ENCODE assay signal across 7 mouse cellular contexts in genomic region chr1:153065473-153066386, GRCm38 (mm10).
DNase-seq lines count a peak whose midpoint lies in the region; TF ChIP-seq lines count a peak whose summit lies in the region.

No protein-coding gene starts in this region.

- intact Hi-C loops in heart, postnatal 36 days (cut with DNase I): no loop called here

- no peaks in the 10 kb centered on the region for H3K4me1 ChIP-seq in spleen, adult 2 months (ENCODE audit: control insufficient read depth, insufficient read depth, insufficient read length)

- no peaks in the 10 kb centered on the region for H3K27me3 ChIP-seq in spleen, adult 2 months (ENCODE audit: control insufficient read depth, insufficient read depth, low read length)

- TF ChIP-seq CTCF in spleen, adult 2 months (IDR thresholded peaks at IDR 0.05; ENCODE audit: extremely low read depth, insufficient read depth, insufficient read length, insufficient replicate concordance): no peak

- H3K27ac ChIP-seq in spleen, adult 2 months (ENCODE audit: insufficient read depth, low read length): peak overlapping the region; percentile 67

- TF ChIP-seq POLR2A in spleen, adult 2 months (IDR thresholded peaks at IDR 0.05; ENCODE audit: low read depth, low read length): no peak

- DNase-seq in spleen, adult 2 months (ENCODE audit: low read depth in 1 of 2, low spot score in 2 of 2): no peak
- no peak for DNase-seq in spleen, postnatal 10 days (ENCODE audit: low spot score in 2 of 2)
- peak; percentile 95 for DNase-seq in cerebellum, adult 9-11 months
- peak; percentile 74 to 82 for DNase-seq in heart, postnatal 36 days
- peak; percentile 24 to 30 for DNase-seq in layer of hippocampus, postnatal 36 days
- DNase-seq in right cerebral cortex, postnatal 25 days: peak; percentile 38
- no peak for DNase-seq in yolk sac, embryonic 10.5 days (ENCODE audit: low spot score)

- WGBS in spleen, adult 2 months: 91% methylated on average over 12 of the region's 12 CpGs

- H3K4me3 ChIP-seq in spleen, adult 2 months (ENCODE audit: extremely low read depth, insufficient read depth, insufficient read length): no peak overlapping the region

- H3K36me3 ChIP-seq in spleen, adult 2 months (ENCODE audit: control insufficient read depth, insufficient read depth, low read length): no peaks in the 10 kb centered on the region

Comparison
In these comparisons a context has a peak if more than half of its experiments do, and no peak if none do; other contexts are left out.
1. DNase-seq: peak in cerebellum, adult 9-11 months (single experiment), heart, postnatal 36 days (2 of 2), layer of hippocampus, postnatal 36 days (2 of 2) and right cerebral cortex, postnatal 25 days (single experiment); none in spleen, adult 2 months (0 of 2), spleen, postnatal 10 days (0 of 2) and yolk sac, embryonic 10.5 days (single experiment).